In the genomic region with DNA sequence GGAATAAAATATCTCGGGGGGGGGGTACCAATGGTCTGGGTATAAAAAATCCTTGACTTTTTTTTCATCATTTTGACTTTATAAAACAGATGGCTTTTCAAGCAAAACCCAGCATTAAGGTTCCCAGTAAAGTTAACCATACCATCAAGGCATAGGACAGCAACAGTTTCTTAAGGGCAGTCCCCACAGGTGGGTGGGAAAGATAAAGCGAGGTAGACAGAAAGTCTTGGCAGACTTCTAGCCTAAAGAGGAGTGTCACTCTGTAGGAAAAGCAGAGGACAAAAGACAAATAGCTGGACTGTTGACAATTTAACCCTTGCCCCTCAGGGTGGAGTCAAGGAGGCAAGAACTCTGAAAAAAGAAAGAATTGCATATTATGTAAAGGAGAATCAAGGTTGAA, we compare ENCODE assay signal across 15 mouse cellular contexts. TPM values are rescaled to one million over a fixed set of nuclear protein-coding genes. Genes with fewer than 3 reads are reported as not detected.
A peak's percentile ranks its signal among the peaks of the same experiment; 100 is the strongest.
DNase-seq lines count a peak whose midpoint lies in the region; ATAC-seq lines count a peak whose summit lies in the region.
"Had no signal": no experiment of that assay in that cellular context is flagged by ENCODE, and none has a peak within 500 bp of the region (broad histone marks: within the 10 kb centered on the region; RNA-seq: fewer than 3 reads in every experiment).

No protein-coding gene starts in this region.

- peaks cover 6% of the 10 kb centered on the region for H3K4me1 ChIP-seq in heart, embryonic 10.5 days
- peaks cover 24% of the 10 kb centered on the region for H3K4me1 ChIP-seq in midbrain, embryonic 14.5 days (ENCODE audit: control insufficient read depth, insufficient read depth, low read length)
- H3K4me1 ChIP-seq in midbrain, embryonic 16.5 days (ENCODE audit: control insufficient read depth, insufficient read depth, low read length): peaks cover 24% of the 10 kb centered on the region
- peaks cover 10% of the 10 kb centered on the region for H3K4me1 ChIP-seq in limb, embryonic 10.5 days

- no peak overlapping the region; the same call in 1 of the 2 replicates for H3K27ac ChIP-seq in heart, embryonic 10.5 days
- H3K27ac ChIP-seq in midbrain, embryonic 14.5 days (replicated peaks; ENCODE audit: low read depth, low read length): no peak overlapping the region
- H3K27ac ChIP-seq in midbrain, embryonic 16.5 days (ENCODE audit: low read length): no peak overlapping the region
- no peak overlapping the region for H3K27ac ChIP-seq in limb, embryonic 10.5 days

- no peaks in the 10 kb centered on the region for H3K9me3 ChIP-seq in heart, embryonic 10.5 days
- H3K9me3 ChIP-seq in midbrain, embryonic 14.5 days (ENCODE audit: control insufficient read depth, low read length): no peaks in the 10 kb centered on the region
- H3K9me3 ChIP-seq in midbrain, embryonic 16.5 days (replicated peaks; ENCODE audit: control insufficient read depth, low read length, poor library complexity, severe bottlenecking): no peaks in the 10 kb centered on the region
- H3K9me3 ChIP-seq in limb, embryonic 10.5 days (replicated peaks): no peaks in the 10 kb centered on the region

- no peaks in the 10 kb centered on the region for H3K27me3 ChIP-seq in heart, embryonic 10.5 days (ENCODE audit: insufficient read depth, poor library complexity, severe bottlenecking)
- H3K27me3 ChIP-seq in midbrain, embryonic 14.5 days (ENCODE audit: control insufficient read depth, insufficient read depth, low read length): no peaks in the 10 kb centered on the region
- H3K27me3 ChIP-seq in midbrain, embryonic 16.5 days (ENCODE audit: control insufficient read depth, insufficient read depth, low read depth, low read length): no peaks in the 10 kb centered on the region
- peaks cover 6% of the 10 kb centered on the region for H3K27me3 ChIP-seq in limb, embryonic 10.5 days (ENCODE audit: low read depth, poor library complexity, severe bottlenecking)

- ATAC-seq in midbrain, embryonic 14.5 days (ENCODE audit: low FRiP score, low TSS enrichment): no peak
- no peak for ATAC-seq in midbrain, embryonic 16.5 days

- WGBS in heart, embryonic 10.5 days: 80% methylated on average over 2 of the region's 2 CpGs
- WGBS in midbrain, embryonic 14.5 days: 94% methylated on average over 2 of the region's 2 CpGs
- WGBS in midbrain, embryonic 16.5 days: 89% methylated on average over 2 of the region's 2 CpGs
- 95% methylated on average over 2 of the region's 2 CpGs for WGBS in limb, embryonic 10.5 days

- H3K4me2 ChIP-seq in midbrain, embryonic 14.5 days (ENCODE audit: low read length): peak overlapping the region; percentile 90; the same call in 1 of the 2 replicates
- no peak overlapping the region for H3K4me2 ChIP-seq in midbrain, embryonic 16.5 days (ENCODE audit: low read length)

- peak overlapping the region; percentile 80; the same call in 1 of the 2 replicates for H3K4me3 ChIP-seq in heart, embryonic 10.5 days
- H3K4me3 ChIP-seq in midbrain, embryonic 14.5 days (replicated peaks; ENCODE audit: low read depth, low read length): no peak overlapping the region
- H3K4me3 ChIP-seq in midbrain, embryonic 16.5 days (ENCODE audit: low read depth, low read length): no peak overlapping the region
- H3K4me3 ChIP-seq in limb, embryonic 10.5 days: peak overlapping the region; percentile 71; the same call in 1 of the 2 replicates

- DNase-seq in heart, embryonic 10.5 days (ENCODE audit: low spot score): no peak
- no peak for DNase-seq in heart, adult 11 months
- no peak for DNase-seq in midbrain, embryonic 14.5 days
- no peak for DNase-seq in limb, embryonic 10.5 days (ENCODE audit: low spot score)
- peak; percentile 40 to 78 for DNase-seq in spleen, postnatal 10 days (ENCODE audit: low spot score in 2 of 2)
- no peak for DNase-seq in adrenal gland, adult 18-20 months (ENCODE audit: low spot score in 2 of 2)
- no peak for DNase-seq in layer of hippocampus, postnatal 10 days (ENCODE audit: low spot score in 2 of 2)
- DNase-seq: adrenal gland, postnatal 25 days; cerebellum, adult 8-10 months; gastrocnemius, postnatal 10 days; kidney, postnatal 4 days; lung, postnatal 4 days; thymus, postnatal 25 days had no signal

- H3K9ac ChIP-seq in midbrain, embryonic 14.5 days (replicated peaks; ENCODE audit: low read length): no peak overlapping the region
- H3K9ac ChIP-seq in midbrain, embryonic 16.5 days (ENCODE audit: low read depth, low read length): no peak overlapping the region

- peaks cover 7% of the 10 kb centered on the region for H3K36me3 ChIP-seq in heart, embryonic 10.5 days
- H3K36me3 ChIP-seq in midbrain, embryonic 14.5 days (ENCODE audit: control insufficient read depth, insufficient read depth, low read length): no peaks in the 10 kb centered on the region
- H3K36me3 ChIP-seq in midbrain, embryonic 16.5 days (ENCODE audit: control insufficient read depth, insufficient read depth, low read length): no peaks in the 10 kb centered on the region
- H3K36me3 ChIP-seq in limb, embryonic 10.5 days: peaks cover 6% of the 10 kb centered on the region

RNA-seq across cellular contexts. Expression of a gene that starts 1.5 kb away (rescaled TPM):
- polyA plus RNA-seq in heart, embryonic 10.5 days (2016; fragmentation: Nextera tagmentation; extraction: Ambion mirVana): 166 and 176 TPM in 2 replicates
- polyA plus RNA-seq in midbrain, embryonic 14.5 days (2014; fragmentation: Nextera tagmentation; extraction: Ambion mirVana): 135 and 138 TPM in 2 replicates
- 99.7 and 103 TPM in 2 replicates for polyA plus RNA-seq in midbrain, embryonic 16.5 days (2015; fragmentation: Nextera tagmentation; extraction: Ambion mirVana)
- 224 and 228 TPM in 2 replicates for polyA plus RNA-seq in limb, embryonic 10.5 days (2016; fragmentation: Nextera tagmentation; extraction: Ambion mirVana)
- total RNA-seq in adrenal gland, adult 18-20 months (2021): 10 to 100 TPM; 48.9 to 54.4 TPM
- total RNA-seq in layer of hippocampus, postnatal 10 days (2021): 10 to 100 TPM; 52.2 to 58.4 TPM

RNA-seq across cellular contexts. Expression of a gene that starts 1.6 kb away (rescaled TPM):
- 11.3 and 11.5 TPM in 2 replicates for polyA plus RNA-seq in heart, embryonic 10.5 days (2016; fragmentation: Nextera tagmentation; extraction: Ambion mirVana)
- polyA plus RNA-seq in midbrain, embryonic 14.5 days (2014; fragmentation: Nextera tagmentation; extraction: Ambion mirVana): 47.5 and 49.9 TPM in 2 replicates
- polyA plus RNA-seq in midbrain, embryonic 16.5 days (2015; fragmentation: Nextera tagmentation; extraction: Ambion mirVana): 59.7 and 65.8 TPM in 2 replicates
- polyA plus RNA-seq in limb, embryonic 10.5 days (2016; fragmentation: Nextera tagmentation; extraction: Ambion mirVana): 8.6 and 12.6 TPM in 2 replicates
- total RNA-seq in adrenal gland, adult 18-20 months (2021): 1 to 10 TPM; 1.7 to 3.5 TPM
- 10 to 100 TPM; 21.5 to 22.2 TPM for total RNA-seq in layer of hippocampus, postnatal 10 days (2021)

RNA-seq across cellular contexts. Expression of a gene that starts 25.8 kb away (rescaled TPM):
- polyA plus RNA-seq in heart, embryonic 10.5 days (2016; fragmentation: Nextera tagmentation; extraction: Ambion mirVana): 0.10 TPM in 1 of 2 replicates, not detected in the other
- polyA plus RNA-seq in midbrain, embryonic 14.5 days (2014; fragmentation: Nextera tagmentation; extraction: Ambion mirVana): 0.58 TPM in 1 of 2 replicates, not detected in the other
- 0.20 and 0.51 TPM in 2 replicates for polyA plus RNA-seq in midbrain, embryonic 16.5 days (2015; fragmentation: Nextera tagmentation; extraction: Ambion mirVana)
- 0.14 TPM in 1 of 2 replicates, not detected in the other for polyA plus RNA-seq in limb, embryonic 10.5 days (2016; fragmentation: Nextera tagmentation; extraction: Ambion mirVana)
- under 1 TPM; 0.53 to 0.77 TPM for total RNA-seq in adrenal gland, adult 18-20 months (2021)
- 1 to 10 TPM; 3.5 to 5.2 TPM for total RNA-seq in layer of hippocampus, postnatal 10 days (2021)
- total RNA-seq: adrenal gland, postnatal 25 days; neutrophil, adult 5-6 weeks had no signal

Comparison
In these comparisons a context has a peak if more than half of its experiments do, and no peak if none do; other contexts are left out.
1. DNase-seq: peak in spleen, postnatal 10 days (2 of 2); none in heart, embryonic 10.5 days (single experiment), heart, adult 11 months (single experiment), midbrain, embryonic 14.5 days (single experiment), limb, embryonic 10.5 days (single experiment), adrenal gland, adult 18-20 months (0 of 2) and layer of hippocampus, postnatal 10 days (0 of 2).
2. H3K4me3 ChIP-seq: peak in heart, embryonic 10.5 days (single experiment) and limb, embryonic 10.5 days (single experiment); none in midbrain, embryonic 14.5 days (single experiment) and midbrain, embryonic 16.5 days (single experiment).